Mouse (Mus musculus): ENCODE results near the gene Tnni1. TPM values are rescaled to one million over a fixed set of nuclear protein-coding genes. Genes with fewer than 3 reads are reported as not detected.

Tnni1 gene
- polyA plus RNA-seq (2017; shearing (Covaris generic)): 0.53 TPM

DNA sequence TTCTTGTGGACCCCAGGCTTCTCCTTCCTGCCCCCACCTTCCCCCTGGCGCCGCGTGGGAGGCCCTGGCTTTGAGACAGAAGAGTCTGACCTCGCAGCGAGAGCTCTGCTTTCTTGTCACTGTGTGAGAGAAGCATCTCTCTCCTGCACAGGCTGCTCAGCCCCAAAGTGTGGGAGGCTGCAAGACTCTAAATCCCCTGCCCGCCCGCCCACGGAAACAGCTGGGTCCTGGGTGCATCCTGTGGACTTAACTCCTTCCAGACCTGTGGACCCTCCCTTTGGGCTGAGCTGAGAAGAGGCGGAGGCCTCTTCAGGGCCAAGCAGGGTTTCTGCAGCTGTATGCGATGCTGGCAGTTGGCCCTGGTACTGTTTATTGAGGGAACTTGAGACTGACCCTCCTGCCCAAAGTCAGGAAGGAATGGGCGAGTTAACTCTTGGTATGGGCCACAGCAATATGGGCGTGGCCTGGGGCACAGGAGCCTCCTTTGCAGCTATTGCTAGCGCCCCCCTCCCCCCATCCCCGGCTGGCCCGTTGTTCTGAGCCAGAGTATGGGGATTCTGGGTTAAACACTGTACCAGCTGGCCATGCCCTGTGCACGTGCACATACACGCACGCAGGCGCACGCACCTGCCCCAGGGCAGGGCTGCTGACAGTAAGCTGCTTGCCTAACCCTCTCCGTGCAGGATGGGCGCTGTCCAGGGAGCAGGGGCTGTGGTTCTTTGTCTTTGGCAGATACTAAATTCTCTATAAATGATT lies at the start of gene Tnni1:
Tnni1 (plus strand) TSS at position 655 of the 756 bp plus-strand sequence.

DNA sequence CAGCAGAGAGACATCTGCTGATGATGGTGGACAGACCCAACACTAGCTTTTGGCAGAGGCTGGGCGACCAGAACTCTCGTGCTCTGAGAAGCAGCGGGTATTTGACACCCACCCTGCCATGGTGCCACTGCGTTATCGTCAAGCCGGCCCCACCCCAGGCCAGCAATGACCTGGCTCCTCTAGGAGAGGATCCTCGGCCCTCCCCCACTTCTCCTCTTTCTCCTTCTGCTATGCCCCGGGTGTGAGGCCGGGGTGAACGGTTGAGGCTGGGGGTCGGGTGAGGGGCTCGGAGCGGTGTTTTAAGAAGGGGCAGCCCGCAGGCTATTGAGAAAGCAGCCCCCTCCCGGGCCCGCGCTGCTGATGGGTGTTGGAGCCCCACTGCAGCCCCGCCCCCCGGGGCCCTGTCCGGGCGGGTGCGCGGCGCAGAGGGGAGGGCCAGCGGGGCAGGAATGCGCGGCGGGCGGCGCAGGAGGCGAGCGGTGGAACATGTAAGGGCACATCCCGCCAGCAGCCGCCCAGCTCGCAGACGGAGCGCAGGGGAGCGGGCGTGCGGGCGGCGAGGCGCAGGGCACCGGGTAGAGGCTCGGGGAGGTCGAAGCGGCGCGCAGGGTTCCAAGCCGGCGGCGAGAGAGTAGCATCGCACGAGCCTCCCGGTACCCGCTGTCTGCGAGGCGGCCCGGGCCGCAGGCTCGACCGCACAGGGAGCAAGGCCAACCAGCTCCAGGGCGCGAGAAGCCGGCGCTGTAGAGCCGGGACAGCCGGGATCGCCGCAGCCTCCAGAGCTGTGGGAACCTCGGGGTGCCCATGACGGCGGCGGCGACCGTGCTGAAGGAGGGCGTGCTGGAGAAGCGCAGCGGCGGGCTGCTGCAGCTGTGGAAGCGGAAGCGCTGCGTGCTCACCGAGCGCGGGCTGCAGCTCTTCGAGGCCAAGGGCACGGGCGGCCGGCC lies 13.3 kb upstream of the Tnni1 start, which contains the start of gene Phlda3:
Phlda3 (plus strand) TSS at position 475 of the 947 bp plus-strand sequence.

DNA sequence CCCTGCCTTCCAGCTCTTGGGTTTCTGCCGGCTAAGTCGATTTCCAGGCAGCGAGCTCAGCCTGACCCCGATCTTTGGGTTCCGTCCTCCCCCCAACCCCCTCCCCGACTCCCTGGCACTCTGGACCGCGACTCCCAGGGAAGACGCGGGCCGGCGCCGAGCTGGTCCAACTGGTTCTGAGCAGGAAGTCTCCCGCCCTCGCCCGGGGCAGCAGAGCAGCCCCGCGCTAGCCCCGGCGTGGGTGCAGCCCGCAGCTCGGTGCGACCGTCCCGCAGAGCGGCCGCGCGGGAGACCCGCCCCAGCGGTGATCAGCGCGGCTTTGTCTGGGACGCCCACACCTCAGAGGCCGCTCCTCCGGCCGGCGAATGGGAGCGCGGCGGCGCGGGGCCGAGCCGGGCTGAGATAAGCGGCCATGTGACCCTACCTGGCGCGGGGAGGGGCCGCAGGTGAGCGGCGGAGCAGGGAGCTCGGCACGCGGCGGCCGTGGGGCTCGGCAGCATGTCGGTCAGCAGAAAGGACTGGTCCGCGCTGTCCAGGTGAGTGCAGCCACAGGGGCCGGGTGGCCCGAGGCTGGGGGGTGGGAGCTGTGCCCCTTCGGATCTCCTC lies 39.4 kb downstream of the Tnni1 start, which contains the start of gene Lad1:
Lad1 (plus strand) TSS at position 118 of the 606 bp plus-strand sequence.

GRCm38 (mm10) chr1:135835716-135836483 lies 56.7 kb downstream of the Tnni1 start, which contains the start of gene Tnnt2:
Tnnt2 (plus strand) TSS chr1:135836354.

Other genes with a start within 250 kb of the Tnni1 start
- gene Nav1, start 172.1 kb upstream of the Tnni1 start, polyA plus RNA-seq (2017; shearing (Covaris generic)): 0.50 TPM
- 86.1 TPM for gene Csrp1, start 59.4 kb upstream of the Tnni1 start, polyA plus RNA-seq (2017; shearing (Covaris generic))
- 0.83 TPM for gene Phlda3, start 13.3 kb upstream of the Tnni1 start, polyA plus RNA-seq (2017; shearing (Covaris generic))
- gene Lad1, start 39.2 kb downstream of the Tnni1 start, polyA plus RNA-seq (2017; shearing (Covaris generic)): 15.8 TPM
- gene Tnnt2, start 56.9 kb downstream of the Tnni1 start, polyA plus RNA-seq (2017; shearing (Covaris generic)): 1.0 TPM
- gene Pkp1, start 139.8 kb downstream of the Tnni1 start, polyA plus RNA-seq (2017; shearing (Covaris generic)): not detected
- not detected for gene Igfn1, start 226.9 kb downstream of the Tnni1 start, polyA plus RNA-seq (2017; shearing (Covaris generic))
- 50.1 TPM for gene Tmem9, start 228.7 kb downstream of the Tnni1 start, polyA plus RNA-seq (2017; shearing (Covaris generic))

All from CD4-positive, CD25-positive, alpha-beta regulatory T cell, adult 9 weeks (primary cell).